8 mouse cellular contexts compared by ENCODE assay signal in the genomic region with DNA sequence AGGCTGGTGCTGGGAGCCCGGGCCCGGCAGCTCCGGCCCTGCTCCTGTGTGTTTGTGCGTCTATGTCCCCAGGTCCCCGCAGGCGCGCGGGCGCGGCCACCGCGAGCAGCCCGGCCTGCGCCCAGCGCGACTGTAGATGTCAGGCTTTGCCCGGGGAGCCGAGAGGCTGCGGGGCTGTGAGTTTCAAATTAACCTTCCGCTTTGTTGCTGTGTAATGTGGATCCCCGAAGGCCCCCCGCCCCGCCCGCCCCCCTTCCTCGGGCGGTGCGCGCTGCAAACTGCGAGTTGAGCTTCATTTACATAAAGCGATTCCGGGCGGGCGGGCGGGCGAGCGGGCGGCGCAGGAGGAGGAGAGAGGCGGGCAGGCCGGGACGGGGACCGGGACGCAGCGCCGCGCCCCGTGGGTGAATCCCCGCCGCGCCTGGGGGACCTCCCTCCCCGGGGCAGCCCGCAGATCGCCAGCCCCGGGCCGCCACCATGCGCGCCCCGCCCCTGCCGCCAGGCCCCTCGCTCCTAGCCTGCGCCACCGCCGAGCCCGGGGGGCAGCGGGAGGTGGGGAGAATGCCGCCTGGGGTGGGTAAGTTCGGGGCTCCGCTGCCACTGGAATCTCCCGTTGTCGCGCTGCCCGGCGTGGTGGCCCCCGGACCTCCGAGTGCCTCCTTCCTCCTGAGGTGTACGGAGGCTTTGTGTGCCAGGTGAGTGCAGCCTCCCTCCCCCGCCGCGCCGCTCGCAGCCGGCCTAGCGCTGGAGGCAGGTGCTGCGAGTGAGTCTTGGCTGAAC.
DNase-seq lines count a peak whose midpoint lies in the region; ATAC-seq and TF ChIP-seq lines count a peak whose summit lies in the region.

No protein-coding gene starts in this region.

- H3K27me3 ChIP-seq in hindbrain, embryonic 16.5 days (replicated peaks; ENCODE audit: control insufficient read depth, insufficient read depth, low read length): peaks cover 11% of the 10 kb centered on the region
- H3K27me3 ChIP-seq in midbrain, embryonic 14.5 days (ENCODE audit: control insufficient read depth, insufficient read depth, low read length): no peaks in the 10 kb centered on the region
- H3K27me3 ChIP-seq in testis, adult 2 months (ENCODE audit: control insufficient read depth, insufficient read depth, low read length): no peaks in the 10 kb centered on the region

- peak; percentile 36 to 42 for DNase-seq in cerebellum, postnatal 14 days
- no peak for DNase-seq in cerebellum, postnatal 4 days (ENCODE audit: low spot score in 2 of 2)
- DNase-seq in gastrocnemius, postnatal 10 days: peak; percentile 62
- DNase-seq in liver: peak; percentile 72
- peak; percentile 90 for DNase-seq in midbrain, embryonic 14.5 days

- H3K4me1 ChIP-seq in bone marrow macrophage, adult 2 months (ENCODE audit: control insufficient read depth, insufficient read depth, low read length): peaks cover 42% of the 10 kb centered on the region
- H3K4me1 ChIP-seq in hindbrain, embryonic 16.5 days (ENCODE audit: control insufficient read depth, insufficient read depth, low read depth, low read length): peaks cover 11% of the 10 kb centered on the region
- H3K4me1 ChIP-seq in midbrain, embryonic 14.5 days (ENCODE audit: control insufficient read depth, insufficient read depth, low read length): peaks cover 83% of the 10 kb centered on the region
- H3K4me1 ChIP-seq in testis, adult 2 months (ENCODE audit: control insufficient read depth, insufficient read depth, low read length): peaks cover 4% of the 10 kb centered on the region

- WGBS in hindbrain, embryonic 16.5 days: under 1% methylated on average over 36 of the region's 84 CpGs
- WGBS in midbrain, embryonic 14.5 days: 0% methylated on average over 58 of the region's 84 CpGs

- peak overlapping the region; percentile 65 for H3K27ac ChIP-seq in bone marrow macrophage, adult 2 months (ENCODE audit: insufficient read depth, low read depth, low read length)
- H3K27ac ChIP-seq in hindbrain, embryonic 16.5 days (ENCODE audit: low read depth, low read length): peak overlapping the region; percentile 91
- H3K27ac ChIP-seq in midbrain, embryonic 14.5 days (replicated peaks; ENCODE audit: low read depth, low read length): peak overlapping the region; percentile 100
- no peak overlapping the region for H3K27ac ChIP-seq in testis, adult 2 months (ENCODE audit: control insufficient read depth, insufficient read depth, low read depth, low read length)

- H3K36me3 ChIP-seq in hindbrain, embryonic 16.5 days (ENCODE audit: control insufficient read depth, insufficient read depth, low read length): no peaks in the 10 kb centered on the region
- H3K36me3 ChIP-seq in midbrain, embryonic 14.5 days (ENCODE audit: control insufficient read depth, insufficient read depth, low read length): no peaks in the 10 kb centered on the region
- H3K36me3 ChIP-seq in testis, adult 2 months (ENCODE audit: control insufficient read depth, insufficient read depth, low read length): no peaks in the 10 kb centered on the region

- H3K9ac ChIP-seq in hindbrain, embryonic 16.5 days (ENCODE audit: low read depth, low read length): peak overlapping the region; percentile 84
- peak overlapping the region; percentile 100 for H3K9ac ChIP-seq in midbrain, embryonic 14.5 days (replicated peaks; ENCODE audit: low read length)

- TF ChIP-seq CTCF in bone marrow macrophage, adult 2 months (IDR thresholded peaks at IDR 0.05; ENCODE audit: low read depth, low read length): no peak
- no peak for TF ChIP-seq CTCF in testis, adult 2 months (IDR thresholded peaks at IDR 0.05; ENCODE audit: control insufficient read depth, insufficient read depth, insufficient replicate concordance, low read depth, low read length)

- H3K4me3 ChIP-seq in bone marrow macrophage, adult 2 months (ENCODE audit: insufficient read depth, low read length): peak overlapping the region; percentile 67
- peak overlapping the region; percentile 69 for H3K4me3 ChIP-seq in hindbrain, embryonic 16.5 days (ENCODE audit: low read length)
- H3K4me3 ChIP-seq in midbrain, embryonic 14.5 days (replicated peaks; ENCODE audit: low read depth, low read length): peak overlapping the region; percentile 68
- peak overlapping the region; percentile 81 for H3K4me3 ChIP-seq in testis, adult 2 months (ENCODE audit: control insufficient read depth, low read depth, low read length)

- TF ChIP-seq POLR2A in bone marrow macrophage, adult 2 months (IDR thresholded peaks at IDR 0.05; ENCODE audit: borderline replicate concordance, low read depth, low read length): no peak
- no peak for TF ChIP-seq POLR2A in testis, adult 2 months (IDR thresholded peaks at IDR 0.05; ENCODE audit: control insufficient read depth, low read depth, low read length)

- H3K9me3 ChIP-seq in hindbrain, embryonic 16.5 days (ENCODE audit: control insufficient read depth, low read length): no peaks in the 10 kb centered on the region
- no peaks in the 10 kb centered on the region for H3K9me3 ChIP-seq in midbrain, embryonic 14.5 days (ENCODE audit: control insufficient read depth, low read length)

- ATAC-seq in hindbrain, embryonic 16.5 days: peak; percentile 79
- ATAC-seq in midbrain, embryonic 14.5 days (ENCODE audit: low FRiP score, low TSS enrichment): peak; percentile 83

- peak overlapping the region; percentile 79 for H3K4me2 ChIP-seq in hindbrain, embryonic 16.5 days (ENCODE audit: low read length)
- H3K4me2 ChIP-seq in midbrain, embryonic 14.5 days (ENCODE audit: low read length): peak overlapping the region; percentile 97

Comparison
In these comparisons a context has a peak if more than half of its experiments do, and no peak if none do; other contexts are left out.
1. DNase-seq: peak in cerebellum, postnatal 14 days (2 of 2), gastrocnemius, postnatal 10 days (single experiment), liver (single experiment) and midbrain, embryonic 14.5 days (single experiment); none in cerebellum, postnatal 4 days (0 of 2).
2. Peak in every context shown above with its lines, with median percentiles within 50 percentile points of each other: H3K4me3 ChIP-seq.